Mouse (Mus musculus) hematopoietic stem cell, adult 5-6 weeks (primary cell): Measurements from ENCODE around the gene Senp6. TPM values are rescaled to one million over a fixed set of nuclear protein-coding genes. Genes with fewer than 3 reads are reported as not detected.

Source experiments
- ATAC-seq, 2 experiments: fragments of 125-278 bp in 1 of 2; replicated peaks in 1 of 2; 2 replicates each; pipeline ENCODE4 v1.8.0; 2016 to 2017; ENCODE audit warnings: inconsistent platforms in 2 of 2, mild to moderate bottlenecking in 2 of 2, moderate number of reproducible peaks in 2 of 2, low read depth in 1 of 2, moderate TSS enrichment in 1 of 2; ENCODE audit not compliant: low FRiP score in 2 of 2, poor library complexity in 2 of 2, severe bottlenecking in 2 of 2, insufficient read depth in 1 of 2, low TSS enrichment in 1 of 2
- total RNA-seq: library from RNA; stranded (forward); fragments of 172-1452, 232-1000 nt; gene quantifications from 2 replicates; pipeline ENCODE4 v1.2.3, GENCODE M21; 2017

The Senp6 gene
- total RNA-seq, 1 experiment from 2014 or later, result 300 TPM

GRCm38 (mm10) chr9:80186693-80187092 lies 120.0 kb downstream of the Senp6 start:
- ATAC-seq, result no peak

- ATAC-seq, result no peak
Observed at GRCm38 (mm10) chr9:80188324-80188893, 121.7 kb downstream of the Senp6 start.

- no peak for ATAC-seq
Observed at GRCm38 (mm10) chr9:80191240-80191639, 124.5 kb downstream of the Senp6 start.

DNA sequence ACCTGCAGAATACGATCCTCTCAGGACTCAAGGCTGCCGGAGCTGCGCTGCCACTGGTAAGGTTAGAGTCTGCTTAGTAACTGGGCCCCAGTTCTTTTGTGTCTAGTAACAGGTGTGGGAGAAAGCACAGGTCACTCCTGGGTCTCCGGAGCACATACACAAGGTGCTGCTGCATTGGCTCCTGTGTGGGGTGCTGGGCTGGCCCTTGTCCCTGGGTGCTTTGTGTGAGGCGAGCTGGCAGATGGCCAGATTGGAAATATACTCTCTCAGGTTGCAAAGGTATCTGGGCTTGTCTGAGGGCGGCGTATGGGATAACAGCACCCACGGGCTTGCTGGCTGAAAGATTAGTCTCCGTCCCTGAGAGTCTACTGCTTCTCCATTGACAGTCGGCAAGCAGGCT lies 125.6 kb downstream of the Senp6 start:
- ATAC-seq, result no peak

DNA sequence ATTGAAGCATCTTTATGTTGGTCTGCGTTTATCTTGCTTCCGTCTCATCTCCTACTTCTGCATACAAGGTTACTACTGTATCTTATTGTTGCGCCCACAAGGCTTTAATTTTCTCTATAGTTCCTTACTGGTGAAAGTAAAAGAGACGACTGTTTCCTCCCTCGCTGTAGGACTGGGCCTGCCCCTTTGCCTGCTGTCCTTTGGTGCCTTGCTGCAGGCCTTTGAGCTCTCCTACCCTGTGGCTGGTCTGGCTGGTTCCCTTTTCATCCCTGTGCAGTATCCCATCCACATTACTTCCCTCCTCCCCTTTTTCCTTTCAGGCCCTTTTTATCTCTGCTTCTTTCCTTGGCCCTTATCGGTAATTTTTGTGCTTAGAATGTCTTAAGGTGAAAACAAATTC lies 127.7 kb downstream of the Senp6 start:
- ATAC-seq, result no peak

Other genes starting within 250 kb of the Senp6 start
- 0.35 and 1.1 TPM in 2 replicates for gene Filip1, start 54.1 kb upstream of the Senp6 start, total RNA-seq
- 6.1 and 14.0 TPM in 2 replicates for gene Myo6, start 98.1 kb downstream of the Senp6 start, total RNA-seq